Mouse (Mus musculus): ENCODE results near the gene Ppif. TPM values are rescaled to one million over a fixed set of nuclear protein-coding genes. Genes with fewer than 3 reads are reported as not detected.

Gene Ppif
- polyA plus RNA-seq, 1 experiment from 2014 or later: 26.0 TPM

GRCm38 (mm10) chr14:25747996-25748756 lies 54.2 kb downstream of the Ppif start:
- WGBS (ENCODE audit: insufficient replicate concordance): 61% methylated on average over 7 of the region's 7 CpGs
- Histone ChIP-seq H3K9ac (ENCODE audit: low read depth, low read length) (no peak overlapping the region), H3K36me3 (ENCODE audit: control insufficient read depth, insufficient read depth) (no peaks in the 10 kb centered on the region), H3K27me3 (ENCODE audit: control insufficient read depth, insufficient read depth, low read depth, low read length) (no peaks in the 10 kb centered on the region), H3K4me1 (ENCODE audit: control insufficient read depth, low read depth, low read length) (peaks cover 18% of the 10 kb centered on the region), H3K9me3 (replicated peaks; ENCODE audit: control insufficient read depth, low read length) (no peaks in the 10 kb centered on the region), H3K27ac (ENCODE audit: low read length) (no peak overlapping the region), H3K4me2 (ENCODE audit: low read depth, low read length) (no peak overlapping the region), H3K4me3 (ENCODE audit: low read depth, low read length) (no peak overlapping the region)
- no peak for ATAC-seq (ENCODE audit: low read depth)

GRCm38 (mm10) chr14:25749143-25749909 lies 55.4 kb downstream of the Ppif start:
- Histone ChIP-seq H3K9ac (ENCODE audit: low read depth, low read length) (no peak overlapping the region), H3K9me3 (replicated peaks; ENCODE audit: control insufficient read depth, low read length) (no peaks in the 10 kb centered on the region), H3K27me3 (ENCODE audit: control insufficient read depth, insufficient read depth, low read depth, low read length) (no peaks in the 10 kb centered on the region), H3K4me3 (ENCODE audit: low read depth, low read length) (no peak overlapping the region), H3K27ac (ENCODE audit: low read length) (no peak overlapping the region), H3K36me3 (ENCODE audit: control insufficient read depth, insufficient read depth) (no peaks in the 10 kb centered on the region), H3K4me1 (ENCODE audit: control insufficient read depth, low read depth, low read length) (peaks cover 18% of the 10 kb centered on the region), H3K4me2 (ENCODE audit: low read depth, low read length) (no peak overlapping the region)
- ATAC-seq (ENCODE audit: low read depth): no peak
- WGBS (ENCODE audit: insufficient replicate concordance): 54% methylated on average over 13 of the region's 13 CpGs

Other genes with a start within 250 kb of the Ppif start
- gene Zmiz1, start 235.0 kb upstream of the Ppif start, polyA plus RNA-seq (2015; fragmentation: Nextera tagmentation; extraction: Ambion mirVana): 4.1 and 6.1 TPM in 2 replicates
- gene Zcchc24, start 74.9 kb downstream of the Ppif start, polyA plus RNA-seq (2015; fragmentation: Nextera tagmentation; extraction: Ambion mirVana): 4.5 and 5.5 TPM in 2 replicates
- 11.4 and 13.3 TPM in 2 replicates for gene Anxa11, start 148.0 kb downstream of the Ppif start, polyA plus RNA-seq (2015; fragmentation: Nextera tagmentation; extraction: Ambion mirVana)
- gene Plac9a, start 208.9 kb downstream of the Ppif start, polyA plus RNA-seq (2015; fragmentation: Nextera tagmentation; extraction: Ambion mirVana): not detected in 2 replicates
- gene Tmem254a, start 233.5 kb downstream of the Ppif start, polyA plus RNA-seq (2015; fragmentation: Nextera tagmentation; extraction: Ambion mirVana): 1.5 and 1.8 TPM in 2 replicates
- not detected in 2 replicates for gene Cphx1, start 244.2 kb downstream of the Ppif start, polyA plus RNA-seq (2015; fragmentation: Nextera tagmentation; extraction: Ambion mirVana)

Measured in liver, embryonic 16.5 days (tissue).